Mouse (Mus musculus) lung, postnatal 36 days (tissue): ENCODE data around the gene 6330409D20Rik.

Source experiments
- DNase-seq: peaks from one replicate; pipeline ENCODE4 v3.0.0; 2022; ENCODE audit warnings: mixed read lengths

The 6330409D20Rik gene

GRCm38 (mm10) chr2:32693823-32694411, 46.9 kb downstream of the 6330409D20Rik start:
- peak; percentile 98 for DNase-seq

- DNase-seq: peak; percentile 37
Measured at GRCm38 (mm10) chr2:32693282-32693681, 47.5 kb downstream of the 6330409D20Rik start.

- DNase-seq: no peak
Measured at GRCm38 (mm10) chr2:32692496-32692895, 48.3 kb downstream of the 6330409D20Rik start.

GRCm38 (mm10) chr2:32691041-32691440, 49.8 kb downstream of the 6330409D20Rik start:
- no peak for DNase-seq

- peak; percentile 97 for DNase-seq
Measured at GRCm38 (mm10) chr2:32689420-32689819, 51.4 kb downstream of the 6330409D20Rik start.

GRCm38 (mm10) chr2:32687562-32687961, 53.3 kb downstream of the 6330409D20Rik start:
- no peak for DNase-seq

GRCm38 (mm10) chr2:32686640-32687039, 54.2 kb downstream of the 6330409D20Rik start:
- DNase-seq: no peak

- peak; percentile 21 for DNase-seq
Measured at GRCm38 (mm10) chr2:32685807-32686206, 55.0 kb downstream of the 6330409D20Rik start.

- DNase-seq: no peak
Measured at GRCm38 (mm10) chr2:32684681-32685428, 56.0 kb downstream of the 6330409D20Rik start.

GRCm38 (mm10) chr2:32683701-32684100, 57.1 kb downstream of the 6330409D20Rik start:
- DNase-seq: no peak

- no peak for DNase-seq
Measured at GRCm38 (mm10) chr2:32682721-32683417, 57.9 kb downstream of the 6330409D20Rik start.
